Mouse (Mus musculus): ENCODE results near the gene Chst12. TPM values are rescaled to one million over a fixed set of nuclear protein-coding genes. Genes with fewer than 3 reads are reported as not detected.

The Chst12 gene
- polyA plus RNA-seq, 1 experiment, result 22.5 TPM

DNA sequence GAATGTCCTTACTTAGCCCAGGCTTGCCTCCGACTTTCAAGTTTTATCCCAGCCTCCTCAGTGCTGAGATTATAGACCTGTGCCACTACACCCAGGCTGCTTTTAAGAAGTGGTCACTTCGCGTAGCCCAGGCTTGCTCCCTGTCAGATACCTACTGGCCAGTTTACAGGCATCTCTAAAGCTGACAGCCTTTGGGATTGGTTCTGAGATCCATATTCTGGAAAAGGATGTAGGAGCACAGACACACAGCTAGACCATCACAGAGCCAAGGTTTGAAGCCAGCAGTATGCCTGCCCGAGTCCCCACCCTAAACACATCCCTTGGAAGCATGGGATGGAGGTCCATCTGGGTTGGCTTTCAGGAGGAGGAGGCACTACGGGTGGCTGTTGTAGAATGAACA is 62.4 kb downstream of the Chst12 start:
- DNase-seq, result no peak
- H3K27me3 ChIP-seq (ENCODE audit: control insufficient read depth, insufficient read depth, low read length), result no peaks in the 10 kb centered on the region
- H3K4me1 ChIP-seq (ENCODE audit: control insufficient read depth, insufficient read depth, low read length), result no peaks in the 10 kb centered on the region
- 81% methylated on average over 5 of the region's 5 CpGs for WGBS
- H3K4me3 ChIP-seq (replicated peaks; ENCODE audit: insufficient read depth, low read depth, low read length), result no peak overlapping the region
- TF ChIP-seq POLR2A (IDR thresholded peaks at IDR 0.05; ENCODE audit: borderline replicate concordance, insufficient read depth, low read length) (no peak), CTCF (IDR thresholded peaks at IDR 0.05; ENCODE audit: borderline replicate concordance, insufficient read depth, low read depth, low read length) (no peak)
- H3K27ac ChIP-seq (ENCODE audit: insufficient read depth, low read length), result no peak overlapping the region

DNA sequence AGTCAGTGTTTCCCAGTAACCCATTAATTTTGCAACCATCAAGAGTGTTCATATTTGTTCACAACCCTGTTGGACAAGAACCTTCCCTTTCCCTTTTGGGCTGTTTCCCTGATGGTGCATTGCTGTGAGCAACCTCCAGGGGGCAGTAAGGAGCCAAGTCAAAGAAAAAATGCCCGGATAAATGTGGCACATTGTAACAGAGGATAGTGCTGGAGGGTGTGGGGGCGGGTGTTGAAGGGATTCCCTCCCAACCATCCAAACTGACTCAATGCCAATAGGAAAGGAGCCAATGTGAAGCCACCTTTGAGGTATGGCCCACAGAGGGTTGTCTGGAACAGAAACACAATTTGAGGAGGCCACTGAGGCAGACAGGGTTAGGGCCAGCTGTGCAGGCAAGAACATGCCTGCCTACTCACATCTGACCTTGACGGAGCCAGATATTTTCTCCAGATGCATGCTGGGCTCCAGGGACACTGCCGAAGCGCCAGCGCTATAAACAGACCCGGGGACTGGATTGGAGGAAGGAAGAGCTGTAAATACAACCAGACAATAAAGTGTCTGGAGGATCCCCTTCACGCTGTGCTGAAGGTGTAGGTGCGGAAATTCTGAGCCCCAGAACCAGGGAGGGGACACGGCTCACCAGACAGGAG is 63.1 kb downstream of the Chst12 start:
- 28% methylated on average over 10 of the region's 10 CpGs for WGBS
- Histone ChIP-seq H3K4me1 (ENCODE audit: control insufficient read depth, insufficient read depth, low read length) (no peaks in the 10 kb centered on the region), H3K27me3 (ENCODE audit: control insufficient read depth, insufficient read depth, low read length) (no peaks in the 10 kb centered on the region), H3K4me3 (replicated peaks; ENCODE audit: insufficient read depth, low read depth, low read length) (no peak overlapping the region), H3K27ac (ENCODE audit: insufficient read depth, low read length) (no peak overlapping the region)
- no peak for TF ChIP-seq POLR2A (IDR thresholded peaks at IDR 0.05; ENCODE audit: borderline replicate concordance, insufficient read depth, low read length)
- peak; percentile 80 for TF ChIP-seq CTCF (IDR thresholded peaks at IDR 0.05; ENCODE audit: borderline replicate concordance, insufficient read depth, low read depth, low read length)
- DNase-seq, result peak; percentile 43 to 66

DNA sequence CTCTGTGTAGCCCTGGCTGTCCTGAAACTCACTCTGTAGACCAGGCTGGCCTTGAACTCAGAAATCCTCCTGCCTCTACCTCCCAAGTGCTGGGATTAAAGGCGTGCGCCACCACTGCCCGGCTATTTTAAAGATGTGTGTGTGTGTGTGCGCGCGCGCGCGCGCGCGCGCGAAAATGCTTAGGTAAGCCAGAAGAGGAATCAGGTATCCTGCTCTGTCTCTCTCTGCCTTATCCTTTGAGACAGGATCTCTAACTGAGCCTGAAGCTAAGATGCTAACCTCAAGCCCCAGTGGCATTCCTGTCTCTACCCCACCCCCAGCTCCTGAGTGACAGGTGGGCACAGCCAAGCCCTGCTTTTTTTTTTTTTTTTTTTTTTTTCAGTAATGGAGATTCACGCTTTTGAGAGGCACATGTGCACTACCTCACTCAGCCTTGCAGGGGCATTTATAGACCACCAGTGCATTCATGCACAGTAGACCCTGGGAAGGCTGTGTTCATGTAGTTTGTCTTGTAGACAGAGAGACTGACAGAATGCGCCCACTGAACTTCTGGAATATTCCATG is 63.8 kb downstream of the Chst12 start:
- no peak for DNase-seq
- no peak overlapping the region for H3K27ac ChIP-seq (ENCODE audit: insufficient read depth, low read length)
- H3K27me3 ChIP-seq (ENCODE audit: control insufficient read depth, insufficient read depth, low read length), result no peaks in the 10 kb centered on the region
- TF ChIP-seq POLR2A (IDR thresholded peaks at IDR 0.05; ENCODE audit: borderline replicate concordance, insufficient read depth, low read length) (no peak), CTCF (IDR thresholded peaks at IDR 0.05; ENCODE audit: borderline replicate concordance, insufficient read depth, low read depth, low read length) (no peak)
- H3K4me1 ChIP-seq (ENCODE audit: control insufficient read depth, insufficient read depth, low read length), result no peaks in the 10 kb centered on the region
- no peak overlapping the region for H3K4me3 ChIP-seq (replicated peaks; ENCODE audit: insufficient read depth, low read depth, low read length)
- WGBS, result 82% methylated on average over 16 of the region's 16 CpGs

DNA sequence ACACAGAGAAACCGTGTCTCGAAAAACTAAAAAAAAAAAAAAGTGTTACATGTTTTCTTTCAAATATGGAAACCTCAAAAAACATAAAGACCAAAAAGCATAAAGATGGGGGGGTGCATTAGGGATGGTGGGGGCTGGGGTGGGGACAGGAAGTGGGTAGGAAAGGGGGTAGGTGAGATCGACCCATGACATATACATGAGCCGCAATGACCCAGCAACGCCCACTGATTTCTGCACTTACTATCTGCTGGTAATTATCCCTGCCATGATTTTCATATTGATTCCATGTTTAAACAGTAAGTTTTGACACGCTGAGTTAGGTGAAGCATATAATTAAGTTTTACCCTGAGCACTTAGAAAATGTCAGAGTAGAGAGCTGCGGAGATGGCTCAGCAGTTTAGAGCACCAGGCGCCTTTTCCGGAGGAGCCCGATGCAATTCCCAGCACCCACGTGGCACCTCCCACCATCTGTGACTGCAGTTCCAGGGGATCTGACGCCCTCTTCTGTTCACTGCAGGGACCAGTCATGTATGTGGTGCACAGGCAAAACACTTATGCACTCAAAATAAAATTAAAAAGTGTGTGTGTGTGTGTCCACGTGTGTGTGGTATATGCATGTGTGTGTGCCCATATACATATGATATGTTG is 65.0 kb downstream of the Chst12 start:
- Histone ChIP-seq H3K27me3 (ENCODE audit: control insufficient read depth, insufficient read depth, low read length) (no peaks in the 10 kb centered on the region), H3K4me3 (replicated peaks; ENCODE audit: insufficient read depth, low read depth, low read length) (no peak overlapping the region), H3K27ac (ENCODE audit: insufficient read depth, low read length) (no peak overlapping the region), H3K4me1 (ENCODE audit: control insufficient read depth, insufficient read depth, low read length) (no peaks in the 10 kb centered on the region)
- no peak for DNase-seq
- TF ChIP-seq CTCF (IDR thresholded peaks at IDR 0.05; ENCODE audit: borderline replicate concordance, insufficient read depth, low read depth, low read length) (no peak), POLR2A (IDR thresholded peaks at IDR 0.05; ENCODE audit: borderline replicate concordance, insufficient read depth, low read length) (no peak)
- WGBS, result 91% methylated on average over 13 of the region's 13 CpGs

DNA sequence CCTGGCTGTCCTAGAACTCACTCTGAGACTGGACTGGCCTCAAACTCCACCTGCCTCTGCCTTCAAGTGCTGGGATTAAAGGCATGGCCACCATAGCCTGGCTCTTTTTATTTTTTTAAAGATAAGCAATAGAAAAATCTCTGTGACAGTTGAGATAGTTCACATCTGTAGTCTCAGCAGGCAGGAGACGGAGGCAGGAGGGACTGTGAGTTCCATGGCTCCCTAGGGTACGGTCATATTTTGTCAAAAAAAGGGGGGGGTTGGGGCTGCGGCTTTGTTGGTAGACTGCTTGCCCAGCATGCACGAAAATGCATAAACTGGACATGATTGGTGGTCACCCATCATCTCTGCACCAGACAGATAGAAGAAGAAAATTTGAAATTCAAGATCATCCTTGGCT is 65.9 kb downstream of the Chst12 start:
- Histone ChIP-seq H3K4me1 (ENCODE audit: control insufficient read depth, insufficient read depth, low read length) (no peaks in the 10 kb centered on the region), H3K27ac (ENCODE audit: insufficient read depth, low read length) (no peak overlapping the region), H3K4me3 (replicated peaks; ENCODE audit: insufficient read depth, low read depth, low read length) (no peak overlapping the region), H3K27me3 (ENCODE audit: control insufficient read depth, insufficient read depth, low read length) (no peaks in the 10 kb centered on the region)
- 42% methylated on average over 4 of the region's 4 CpGs for WGBS
- DNase-seq, result no peak
- no peak for TF ChIP-seq CTCF (IDR thresholded peaks at IDR 0.05; ENCODE audit: borderline replicate concordance, insufficient read depth, low read depth, low read length)
- no peak for TF ChIP-seq POLR2A (IDR thresholded peaks at IDR 0.05; ENCODE audit: borderline replicate concordance, insufficient read depth, low read length)

DNA sequence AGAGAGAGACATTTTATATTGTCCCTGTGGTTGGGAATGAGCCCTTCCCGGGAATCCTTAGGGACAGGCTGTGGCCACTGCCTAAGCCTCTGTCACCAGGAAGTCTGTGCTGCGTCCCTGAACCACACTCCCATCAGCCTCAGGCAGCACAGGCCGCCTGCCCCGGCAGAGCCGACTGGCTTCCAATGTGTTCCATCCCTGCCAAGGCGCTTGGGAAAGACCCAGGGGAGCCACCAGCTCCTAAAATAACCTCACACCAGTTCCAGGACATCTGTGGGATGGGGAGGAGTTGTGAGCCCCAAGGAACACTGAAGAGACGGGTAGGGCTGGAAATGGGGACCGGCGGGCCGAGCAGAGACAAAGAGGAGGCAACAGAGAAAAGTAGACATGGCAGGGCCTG is 66.3 kb downstream of the Chst12 start:
- Histone ChIP-seq H3K4me3 (replicated peaks; ENCODE audit: insufficient read depth, low read depth, low read length) (no peak overlapping the region), H3K27me3 (ENCODE audit: control insufficient read depth, insufficient read depth, low read length) (no peaks in the 10 kb centered on the region), H3K4me1 (ENCODE audit: control insufficient read depth, insufficient read depth, low read length) (no peaks in the 10 kb centered on the region), H3K27ac (ENCODE audit: insufficient read depth, low read length) (no peak overlapping the region)
- TF ChIP-seq CTCF (IDR thresholded peaks at IDR 0.05; ENCODE audit: borderline replicate concordance, insufficient read depth, low read depth, low read length) (no peak), POLR2A (IDR thresholded peaks at IDR 0.05; ENCODE audit: borderline replicate concordance, insufficient read depth, low read length) (no peak)
- DNase-seq, result peak in 1 of 2 experiments; percentile 25
- 15% methylated on average over 10 of the region's 10 CpGs for WGBS

DNA sequence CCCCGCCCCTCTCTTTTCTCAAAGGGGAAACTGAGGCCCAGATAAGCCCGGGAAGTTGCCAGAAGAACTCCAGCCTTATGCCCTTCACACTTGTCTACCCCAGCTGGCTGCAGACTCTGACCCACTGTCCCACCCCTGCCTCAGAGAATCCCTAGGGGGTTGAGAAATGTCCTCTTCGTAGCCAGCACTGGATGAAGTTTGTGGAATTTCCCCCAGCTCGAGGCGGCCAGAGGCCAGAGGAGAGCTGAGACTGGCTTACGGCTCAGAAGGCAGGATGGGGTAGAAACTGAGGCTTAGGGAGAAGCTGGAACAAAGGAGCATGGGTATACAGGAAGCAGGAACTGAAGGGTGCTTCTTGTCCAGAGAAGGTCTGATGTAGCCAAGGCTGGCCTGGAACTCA is 67.3 kb downstream of the Chst12 start:
- DNase-seq, result no peak
- H3K4me3 ChIP-seq (replicated peaks; ENCODE audit: insufficient read depth, low read depth, low read length), result no peak overlapping the region
- H3K27me3 ChIP-seq (ENCODE audit: control insufficient read depth, insufficient read depth, low read length), result no peaks in the 10 kb centered on the region
- no peak overlapping the region for H3K27ac ChIP-seq (ENCODE audit: insufficient read depth, low read length)
- H3K4me1 ChIP-seq (ENCODE audit: control insufficient read depth, insufficient read depth, low read length), result no peaks in the 10 kb centered on the region
- 50% methylated on average over 6 of the region's 6 CpGs for WGBS
- TF ChIP-seq CTCF (IDR thresholded peaks at IDR 0.05; ENCODE audit: borderline replicate concordance, insufficient read depth, low read depth, low read length) (no peak), POLR2A (IDR thresholded peaks at IDR 0.05; ENCODE audit: borderline replicate concordance, insufficient read depth, low read length) (no peak)

Other genes starting within 250 kb of the Chst12 start
- gene Mad1l1, start 184.0 kb upstream of the Chst12 start, polyA plus RNA-seq (2012; rRNA removed), result 25.3 and 25.5 TPM in 2 replicates
- gene Nudt1, start 183.9 kb upstream of the Chst12 start, polyA plus RNA-seq (2012; rRNA removed), result 10.0 and 11.5 TPM in 2 replicates
- gene Mrm2, start 173.7 kb upstream of the Chst12 start, polyA plus RNA-seq (2012; rRNA removed), result 14.2 and 17.7 TPM in 2 replicates
- gene Snx8, start 116.3 kb upstream of the Chst12 start, polyA plus RNA-seq (2012; rRNA removed), result 15.2 and 15.4 TPM in 2 replicates
- 71.2 and 74.3 TPM in 2 replicates for gene Eif3b, start 86.2 kb upstream of the Chst12 start, polyA plus RNA-seq (2012; rRNA removed)
- not detected in 2 replicates for gene Gm4869, start 59.9 kb upstream of the Chst12 start, polyA plus RNA-seq (2012; rRNA removed)
- 0.82 and 1.4 TPM in 2 replicates for gene Grifin, start 59.5 kb downstream of the Chst12 start, polyA plus RNA-seq (2012; rRNA removed)
- gene Lfng, start 101.8 kb downstream of the Chst12 start, polyA plus RNA-seq (2012; rRNA removed), result 48.7 and 53.4 TPM in 2 replicates
- gene Ttyh3, start 143.5 kb downstream of the Chst12 start, polyA plus RNA-seq (2012; rRNA removed), result 86.0 and 96.1 TPM in 2 replicates
- 33.7 and 40.1 TPM in 2 replicates for gene Iqce, start 196.8 kb downstream of the Chst12 start, polyA plus RNA-seq (2012; rRNA removed)
- gene Brat1, start 199.5 kb downstream of the Chst12 start, polyA plus RNA-seq (2012; rRNA removed), result 23.8 and 24.1 TPM in 2 replicates
- 4.6 TPM in 2 replicates for gene Amz1, start 218.6 kb downstream of the Chst12 start, polyA plus RNA-seq (2012; rRNA removed)

Measured in cerebellum, adult 2 months (tissue).